Comparison of ENCODE assay signal across 8 mouse cellular contexts in genomic region chr19:45560153-45560890, GRCm38 (mm10). TPM values are rescaled to one million over a fixed set of nuclear protein-coding genes. Genes with fewer than 3 reads are reported as not detected.
DNase-seq lines count a peak whose midpoint lies in the region; ATAC-seq and TF ChIP-seq lines count a peak whose summit lies in the region.

TSS of gene Poll (minus strand) at chr19:45560531.
TSS of gene Gm17018 (plus strand) at chr19:45560615.

- DNase-seq in CD4-positive, CD25-positive, alpha-beta regulatory T cell, adult 2 months (ENCODE audit: low read depth, low spot score): peak; percentile 87
- peak; percentile 61 for DNase-seq in fibroblast of lung, adult 2 months (ENCODE audit: low read depth)
- DNase-seq in kidney, postnatal 14 days: peak; percentile 90
- peak in 1 of 3 experiments; percentile 59 for DNase-seq in liver, embryonic 14.5 days (ENCODE audit: low read depth in 3 of 3, low spot score in 3 of 3)
- DNase-seq in neural tube, embryonic 10.5 days (ENCODE audit: extremely low spot score, low spot score): peak; percentile 90

- under 1% methylated on average over 35 of the region's 35 CpGs for WGBS in heart, embryonic 14.5 days
- whole genome bisulfite sequencing in liver, embryonic 14.5 days (ENCODE audit: insufficient replicate concordance): 1% methylated on average over 35 of the region's 35 CpGs
- WGBS in stomach, embryonic 16.5 days: under 1% methylated on average over 35 of the region's 35 CpGs

- no peaks in the 10 kb centered on the region for H3K9me3 ChIP-seq in heart, embryonic 14.5 days (ENCODE audit: control insufficient read depth, low read length)
- no peaks in the 10 kb centered on the region for H3K9me3 ChIP-seq in liver, embryonic 14.5 days (ENCODE audit: control insufficient read depth, low read length)
- no peaks in the 10 kb centered on the region for H3K9me3 ChIP-seq in stomach, embryonic 16.5 days (replicated peaks; ENCODE audit: control insufficient read depth, low read length)

- H3K9ac ChIP-seq in heart, embryonic 14.5 days (ENCODE audit: low read length): peak within 1 kb of the TSS; percentile 87
- peak within 1 kb of the TSS; percentile 35 for H3K9ac ChIP-seq in liver, embryonic 14.5 days (replicated peaks)
- H3K9ac ChIP-seq in stomach, embryonic 16.5 days (ENCODE audit: low read length): peak within 1 kb of the TSS; percentile 92

- H3K4me1 ChIP-seq in brown adipose tissue, adult 24 weeks (ENCODE audit: control insufficient read depth, insufficient read depth, insufficient read length, low read length): peaks cover 2% of the 10 kb centered on the region; the same call in 1 of the 2 replicates
- H3K4me1 ChIP-seq in heart, embryonic 14.5 days (ENCODE audit: control insufficient read depth in 2 of 2, insufficient read depth in 2 of 2, low read length in 2 of 2): peaks cover 3 to 8% of the 10 kb centered on the region in 2 experiments; a peak in 2 of 4 replicates
- peaks cover 8 to 9% of the 10 kb centered on the region in 2 experiments for H3K4me1 ChIP-seq in liver, embryonic 14.5 days (replicated peaks; ENCODE audit: control insufficient read depth in 2 of 2, insufficient read depth in 2 of 2, low read length in 1 of 2)
- H3K4me1 ChIP-seq in stomach, embryonic 16.5 days (ENCODE audit: control insufficient read depth, insufficient read depth, low read length): peaks cover 13% of the 10 kb centered on the region

- H3K4me3 ChIP-seq in brown adipose tissue, adult 24 weeks (ENCODE audit: insufficient read depth, low read depth, low read length): peak within 1 kb of the TSS; percentile 93
- H3K4me3 ChIP-seq in heart, embryonic 14.5 days (ENCODE audit: control insufficient read depth in 1 of 2, insufficient read depth in 1 of 2, low read depth in 1 of 2, low read length in 2 of 2): peak within 1 kb of the TSS; percentile 54 to 76
- peak within 1 kb of the TSS; percentile 73 to 83 for H3K4me3 ChIP-seq in liver, embryonic 14.5 days (ENCODE audit: insufficient read depth in 1 of 2, low read depth in 2 of 2, low read length in 2 of 2)
- peak within 1 kb of the TSS; percentile 83 for H3K4me3 ChIP-seq in stomach, embryonic 16.5 days (replicated peaks; ENCODE audit: low read length)

- H3K36me3 ChIP-seq in heart, embryonic 14.5 days (ENCODE audit: control insufficient read depth, insufficient read depth, low read length): peaks cover 15% of the 10 kb centered on the region
- no peaks in the 10 kb centered on the region for H3K36me3 ChIP-seq in liver, embryonic 14.5 days (replicated peaks; ENCODE audit: control insufficient read depth, insufficient read depth, low read depth)
- no peaks in the 10 kb centered on the region for H3K36me3 ChIP-seq in stomach, embryonic 16.5 days (ENCODE audit: control insufficient read depth, insufficient read depth, low read length)

- peak within 1 kb of the TSS; percentile 94 for H3K4me2 ChIP-seq in heart, embryonic 14.5 days (ENCODE audit: low read length)
- peak within 1 kb of the TSS; percentile 81 for H3K4me2 ChIP-seq in liver, embryonic 14.5 days (ENCODE audit: low read depth)
- H3K4me2 ChIP-seq in stomach, embryonic 16.5 days (ENCODE audit: low read depth, low read length): peak within 1 kb of the TSS; percentile 99

- no peak for TF ChIP-seq EP300 in liver, embryonic 14.5 days (IDR thresholded peaks at IDR 0.05; ENCODE audit: low read depth)

- no peak within 1 kb of the TSS; the same call in 1 of the 2 replicates for H3K27ac ChIP-seq in brown adipose tissue, adult 24 weeks (replicated peaks; ENCODE audit: low read depth, low read length)
- peak within 1 kb of the TSS; percentile 30 to 49; a peak in 3 of 4 replicates for H3K27ac ChIP-seq in heart, embryonic 14.5 days (replicated peaks in 1 of 2; ENCODE audit: control insufficient read depth in 1 of 2, insufficient read depth in 1 of 2, low read depth in 2 of 2, low read length in 2 of 2)
- H3K27ac ChIP-seq in liver, embryonic 14.5 days: no peak within 1 kb of the TSS
- peak within 1 kb of the TSS; percentile 76 for H3K27ac ChIP-seq in stomach, embryonic 16.5 days (ENCODE audit: low read length)

- TF ChIP-seq CTCF in liver, embryonic 14.5 days (IDR thresholded peaks at IDR 0.05; ENCODE audit: low read depth): no peak

- H3K27me3 ChIP-seq in heart, embryonic 14.5 days (ENCODE audit: control insufficient read depth, insufficient read depth, low read length): no peaks in the 10 kb centered on the region
- no peaks in the 10 kb centered on the region for H3K27me3 ChIP-seq in liver, embryonic 14.5 days (ENCODE audit: control insufficient read depth, insufficient read depth, low read length)
- H3K27me3 ChIP-seq in stomach, embryonic 16.5 days (ENCODE audit: control insufficient read depth, insufficient read depth, low read length): no peaks in the 10 kb centered on the region

- peak; percentile 48; the same call in 1 of the 2 replicates for ATAC-seq in heart, embryonic 14.5 days (ENCODE audit: insufficient number of reproducible peaks, insufficient read depth, low FRiP score, low read depth)
- ATAC-seq in liver, embryonic 14.5 days (ENCODE audit: insufficient read depth): peak; percentile 68
- ATAC-seq in stomach, embryonic 16.5 days (ENCODE audit: insufficient read depth, low FRiP score): peak; percentile 87

RNA-seq across cellular contexts. Expression of gene Poll, which starts in this region (rescaled TPM):
- polyA plus RNA-seq in brown adipose tissue, adult 24 weeks (2012; ENCODE audit: insufficient read depth, insufficient read length, missing spikeins): 6.2 and 6.3 TPM in 2 replicates
- 13.0 and 13.9 TPM in 2 replicates for polyA plus RNA-seq in heart, embryonic 14.5 days (2014; fragmentation: Nextera tagmentation; extraction: Ambion mirVana)
- 3.4 and 3.7 TPM in 2 replicates for polyA plus RNA-seq in liver, embryonic 14.5 days (2012; rRNA removed)
- 4.1 and 5.0 TPM in 2 replicates for polyA plus RNA-seq in liver, embryonic 14.5 days (2014; fragmentation: Nextera tagmentation; extraction: Ambion mirVana)
- polyA plus RNA-seq in stomach, embryonic 16.5 days (2015; fragmentation: Nextera tagmentation; extraction: Ambion mirVana): 12.5 and 13.2 TPM in 2 replicates

RNA-seq across cellular contexts. Expression of gene Gm17018, which starts in this region (rescaled TPM):
- polyA plus RNA-seq in brown adipose tissue, adult 24 weeks (2012; ENCODE audit: insufficient read depth, insufficient read length, missing spikeins): 20.1 and 26.1 TPM in 2 replicates
- 31.8 and 38.2 TPM in 2 replicates for polyA plus RNA-seq in heart, embryonic 14.5 days (2014; fragmentation: Nextera tagmentation; extraction: Ambion mirVana)
- polyA plus RNA-seq in liver, embryonic 14.5 days (2012; rRNA removed): 3.5 and 7.5 TPM in 2 replicates
- polyA plus RNA-seq in liver, embryonic 14.5 days (2014; fragmentation: Nextera tagmentation; extraction: Ambion mirVana): 15.5 and 19.0 TPM in 2 replicates
- 40.1 and 43.4 TPM in 2 replicates for polyA plus RNA-seq in stomach, embryonic 16.5 days (2015; fragmentation: Nextera tagmentation; extraction: Ambion mirVana)

Comparison
In these comparisons a context has a peak if more than half of its experiments do, and no peak if none do; other contexts are left out.
1. H3K27ac ChIP-seq: peak in heart, embryonic 14.5 days (2 of 2) and stomach, embryonic 16.5 days (single experiment); none in brown adipose tissue, adult 24 weeks (single experiment) and liver, embryonic 14.5 days (single experiment).
2. H3K9ac ChIP-seq: peak in every context shown above with its lines; median percentile 92 in stomach, embryonic 16.5 days; 87 in heart, embryonic 14.5 days; 35 in liver, embryonic 14.5 days.
3. Peak in every context shown above with its lines, with median percentiles within 50 percentile points of each other: H3K4me3 ChIP-seq, ATAC-seq and H3K4me2 ChIP-seq.